Mouse (Mus musculus) neural tube, embryonic 13.5 days (tissue): ENCODE results near the gene 6820408C15Rik. TPM values are rescaled to one million over a fixed set of nuclear protein-coding genes. Genes with fewer than 3 reads are reported as not detected.
"Not testable (repeated sequence)": the region's sequence is repeated elsewhere in the genome, so short reads cannot be mapped to it uniquely, and the experiment has no call there.

Experiments
- ATAC-seq: fragments of 200-750 bp; cut with Nextera tagmentation; 2 replicates; pipeline ENCODE4 v1.8.0; 2017; ENCODE audit warnings: low read depth, mild to moderate bottlenecking, moderate TSS enrichment, moderate library complexity
- H3K27ac ChIP-seq: fragments of 300-500 bp; sonication (generic); replicated peaks from 2 replicates; pipeline ENCODE4 v1.5.1; 2015; ENCODE audit warnings: moderate library complexity, mild to moderate bottlenecking, inconsistent platforms
- H3K27me3 ChIP-seq: fragments of 300-500 bp; sonication (generic); 2 replicates; pipeline ENCODE4 v1.6.1; 2015; ENCODE audit warnings: mild to moderate bottlenecking, inconsistent platforms
- H3K36me3 ChIP-seq: fragments of 300-500 bp; sonication (generic); 2 replicates; pipeline ENCODE4 v1.6.1; 2015; ENCODE audit warnings: mild to moderate bottlenecking, inconsistent platforms
- H3K4me1 ChIP-seq: fragments of 300-500 bp; sonication (generic); replicated peaks from 2 replicates; pipeline ENCODE4 v1.6.1; 2015; ENCODE audit warnings: inconsistent platforms
- H3K4me2 ChIP-seq: fragments of 300-500 bp; sonication (generic); 2 replicates; pipeline ENCODE4 v1.6.1; 2015; ENCODE audit warnings: inconsistent platforms, mild to moderate bottlenecking, moderate library complexity
- H3K4me3 ChIP-seq: fragments of 300-500 bp; sonication (generic); 2 replicates; pipeline ENCODE4 v1.5.1; 2015; ENCODE audit warnings: mild to moderate bottlenecking, inconsistent platforms
- H3K9ac ChIP-seq: fragments of 300-500 bp; sonication (generic); 2 replicates; pipeline ENCODE4 v1.6.1; 2015; ENCODE audit warnings: moderate library complexity, mild to moderate bottlenecking, inconsistent platforms
- H3K9me3 ChIP-seq: fragments of 300-500 bp; sonication (generic); 2 replicates; pipeline ENCODE4 v1.6.1; 2016; ENCODE audit warnings: inconsistent platforms
- WGBS: fragments of 180-500 bp; shearing (Covaris S2); methylation state at CpG from one replicate; pipeline ENCODE4 v1.1.7; 2015; 5-methylcytosine and 5-hydroxymethylcytosine counted together
- polyA plus RNA-seq: library from polyadenylated mRNA; unstranded; fragments of >200 nt; fragmentation: Nextera tagmentation; extraction: Ambion mirVana; gene quantifications from 2 replicates; pipeline ENCODE4 v1.2.1, GENCODE M21; 2015

Gene 6820408C15Rik
- polyA plus RNA-seq, 1 experiment from 2014 or later, result 0.67 TPM

DNA sequence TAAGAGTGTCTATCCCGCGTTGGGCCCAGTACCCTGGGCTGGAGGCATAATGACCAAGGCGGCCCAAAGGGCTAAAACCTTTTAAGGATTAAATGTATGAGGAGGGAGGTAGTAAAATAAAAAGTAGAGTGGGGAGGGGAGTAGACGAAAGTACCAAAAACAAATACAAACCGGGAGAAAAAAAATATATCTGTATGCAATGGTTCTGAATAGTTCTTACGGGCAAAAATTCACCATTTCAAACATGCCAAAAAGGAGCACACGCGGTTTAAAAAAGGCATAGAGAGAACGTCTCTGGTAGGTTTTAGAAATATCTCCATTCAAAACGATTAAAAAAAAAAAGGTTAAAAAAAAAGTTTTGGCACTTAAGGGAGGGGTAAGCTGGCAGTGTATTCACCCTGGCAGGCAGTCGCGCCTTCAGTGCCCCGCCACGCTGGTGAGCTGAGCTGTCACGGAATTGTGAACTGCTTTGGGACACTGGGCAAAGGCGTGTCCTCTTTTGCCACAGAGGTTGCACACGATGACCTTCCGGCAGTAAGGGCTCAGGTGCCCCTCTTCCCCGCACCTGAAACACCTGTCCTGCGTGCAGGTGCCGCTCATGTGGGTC, 2.1 kb upstream of the 6820408C15Rik start:
- Histone ChIP-seq H3K36me3 (no peaks in the 10 kb centered on the region), H3K4me1 (peaks cover 56% of the 10 kb centered on the region), H3K27ac (peak overlapping the region; percentile 97), H3K4me3 (peak overlapping the region; percentile 92), H3K9me3 (no peaks in the 10 kb centered on the region), H3K27me3 (no peaks in the 10 kb centered on the region), H3K9ac (peak overlapping the region; percentile 96), H3K4me2 (peak overlapping the region; percentile 98)
- ATAC-seq, result no peak
- 2% methylated on average over 21 of the region's 21 CpGs for WGBS

DNA sequence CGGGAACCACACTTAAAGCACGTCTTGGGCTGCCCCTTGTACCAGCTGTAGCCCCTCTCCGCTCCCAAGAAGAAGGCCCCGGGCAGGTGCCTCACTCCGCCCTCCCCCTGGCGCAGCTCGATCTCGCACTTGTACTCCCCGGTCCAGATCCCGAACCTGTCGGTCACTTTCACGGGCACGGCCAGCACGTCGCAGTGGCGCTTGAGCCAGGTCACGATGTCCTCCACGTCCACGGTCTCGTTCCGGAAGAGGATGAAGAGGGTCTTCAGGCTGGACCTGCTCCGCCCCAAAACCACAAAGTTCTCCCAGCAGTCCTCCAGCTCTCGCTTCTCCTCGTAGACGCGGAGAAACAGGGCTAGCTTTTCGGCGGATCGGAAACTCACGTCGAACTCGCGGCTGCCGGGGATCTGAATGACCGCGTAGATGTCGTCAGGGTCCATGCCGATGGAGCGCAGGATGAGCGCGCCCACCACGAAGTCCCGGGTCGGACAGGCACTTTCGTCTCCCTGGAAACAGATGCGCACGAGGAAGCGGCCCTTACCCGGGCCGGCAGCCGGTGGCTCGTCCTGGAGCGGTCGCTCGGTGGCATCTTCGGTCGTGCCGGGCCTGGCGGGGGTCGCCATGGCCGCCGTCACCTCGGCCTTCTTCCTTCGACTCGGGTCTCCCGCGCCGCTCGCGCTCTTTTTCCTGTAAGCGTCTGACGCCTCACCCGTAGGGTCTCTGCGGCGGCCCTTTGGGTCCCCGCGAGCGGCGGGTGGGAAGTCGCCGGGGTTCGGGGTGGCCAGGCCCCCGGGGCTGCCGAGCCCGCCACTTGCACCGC, 1.4 kb upstream of the 6820408C15Rik start:
- H3K36me3 ChIP-seq, result no peaks in the 10 kb centered on the region
- H3K4me1 ChIP-seq, result peaks cover 56% of the 10 kb centered on the region
- H3K4me2 ChIP-seq, result peak overlapping the region; percentile 98
- WGBS, result under 1% methylated on average over 81 of the region's 86 CpGs
- peak overlapping the region; percentile 96 for H3K9ac ChIP-seq
- H3K9me3 ChIP-seq, result no peaks in the 10 kb centered on the region
- H3K4me3 ChIP-seq, result peak overlapping the region; percentile 92
- no peaks in the 10 kb centered on the region for H3K27me3 ChIP-seq
- H3K27ac ChIP-seq, result peak overlapping the region; percentile 97
- ATAC-seq, result peak; percentile 34

DNA sequence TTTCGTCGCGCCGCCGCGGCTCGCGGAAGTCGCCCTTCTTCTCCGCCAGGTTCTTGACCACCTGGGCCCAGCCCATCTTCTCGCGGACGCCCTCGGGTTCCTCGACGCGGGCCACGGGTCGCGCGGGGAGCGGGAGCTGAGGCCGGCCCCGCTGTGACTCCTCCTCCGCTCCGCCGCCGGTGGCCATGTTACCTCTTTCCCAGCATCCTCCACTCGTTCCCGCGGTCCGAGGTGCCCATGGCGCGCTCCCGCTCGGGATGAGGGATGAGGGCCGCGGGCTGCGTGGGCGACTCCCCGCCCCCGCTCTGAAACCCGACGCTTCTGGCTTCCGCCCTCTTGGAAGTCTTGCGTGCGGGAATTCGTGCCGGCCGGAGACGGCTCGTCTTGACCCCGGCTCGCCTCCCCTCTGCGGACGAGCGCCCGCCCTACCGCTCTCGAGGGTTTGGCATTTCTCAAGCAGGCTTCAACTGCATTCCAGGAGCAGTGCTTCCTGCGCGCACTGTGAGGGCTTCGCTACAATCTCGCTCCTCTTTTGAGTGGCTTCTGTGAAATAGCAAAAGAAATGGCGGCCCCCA, 709 bp upstream of the 6820408C15Rik start, which contains the start of gene Zcchc3:
Gene Zcchc3 (minus strand): TSS at position 437 of the 575 bp plus-strand sequence.
- H3K4me2 ChIP-seq, result peak within 1 kb of the TSS; percentile 98
- ATAC-seq, result peak; percentile 84
- peak within 1 kb of the TSS; percentile 96 for H3K9ac ChIP-seq

DNA sequence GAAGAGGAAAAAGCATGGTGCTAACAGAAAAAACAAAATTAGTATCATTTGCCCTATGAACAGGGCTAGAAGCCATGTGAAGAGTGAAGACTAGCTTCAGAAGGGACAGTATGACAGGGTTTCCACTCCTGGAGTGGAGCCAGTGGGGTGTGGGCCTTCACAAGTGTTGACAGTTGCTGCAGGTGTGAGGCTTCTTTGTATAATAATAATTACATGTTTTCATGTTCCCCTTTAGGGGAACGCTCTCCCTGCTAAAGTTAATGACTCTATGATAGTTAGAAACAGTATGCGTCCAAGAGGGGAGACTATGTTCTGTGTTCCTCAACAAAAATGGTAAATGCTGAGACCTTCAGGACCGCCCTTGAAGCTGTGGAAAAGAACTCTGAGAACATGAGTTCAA, 399 bp downstream of the 6820408C15Rik start:
- H3K27me3 ChIP-seq, result no peaks in the 10 kb centered on the region
- H3K9me3 ChIP-seq, result no peaks in the 10 kb centered on the region
- peaks cover 40% of the 10 kb centered on the region for H3K4me1 ChIP-seq
- no peaks in the 10 kb centered on the region for H3K36me3 ChIP-seq
- no peak for ATAC-seq
- peak overlapping the region; percentile 96; the same call in 1 of the 2 replicates for H3K9ac ChIP-seq
- peak overlapping the region; percentile 98 for H3K4me2 ChIP-seq
- peak overlapping the region; percentile 92 for H3K4me3 ChIP-seq
- peak overlapping the region; percentile 97; the same call in 1 of the 2 replicates for H3K27ac ChIP-seq
- WGBS, result 97% methylated on average over 3 of the region's 3 CpGs

More for the DNA sequence above, 709 bp upstream of the 6820408C15Rik start, which contains the start of gene Zcchc3:
- Histone ChIP-seq H3K9me3 (no peaks in the 10 kb centered on the region), H3K4me3 (peak within 1 kb of the TSS; percentile 92), H3K27ac (peak within 1 kb of the TSS; percentile 97), H3K27me3 (no peaks in the 10 kb centered on the region), H3K4me1 (peaks cover 51% of the 10 kb centered on the region), H3K36me3 (no peaks in the 10 kb centered on the region)
- 0% methylated on average over 57 of the region's 65 CpGs for WGBS

DNA sequence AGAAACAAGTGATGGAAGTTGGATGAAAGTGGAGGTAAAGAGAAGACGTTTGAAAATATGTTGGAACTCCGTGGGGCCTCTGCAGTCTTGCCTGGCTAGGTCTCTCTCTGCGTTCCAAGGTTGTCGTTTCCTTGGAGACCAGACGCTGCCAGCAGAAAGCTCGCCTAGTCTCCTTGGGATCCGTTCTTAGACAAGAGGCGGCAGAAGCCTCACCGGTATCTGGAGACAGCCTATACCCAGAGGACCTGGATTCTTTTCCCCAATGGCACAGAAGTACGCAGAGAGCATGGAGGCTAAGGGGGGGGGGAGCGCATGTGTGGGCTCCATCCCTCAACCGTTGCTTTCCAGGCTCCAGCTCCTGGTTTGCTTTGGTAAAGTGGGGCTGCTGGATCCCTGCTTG, 12.1 kb downstream of the 6820408C15Rik start:
- WGBS, result 3% methylated on average over 12 of the region's 12 CpGs
- Histone ChIP-seq H3K36me3 (no peaks in the 10 kb centered on the region), H3K4me3 (no peak overlapping the region), H3K4me1 (peaks cover 5% of the 10 kb centered on the region), H3K9ac (0 out of 2 replicates have a peak overlapping the region, but pooled peaks have one; percentile 13), H3K27ac (no peak overlapping the region), H3K9me3 (no peaks in the 10 kb centered on the region), H3K4me2 (peak overlapping the region; percentile 36), H3K27me3 (no peaks in the 10 kb centered on the region; the same call in 1 of the 2 replicates)
- ATAC-seq, result no peak

DNA sequence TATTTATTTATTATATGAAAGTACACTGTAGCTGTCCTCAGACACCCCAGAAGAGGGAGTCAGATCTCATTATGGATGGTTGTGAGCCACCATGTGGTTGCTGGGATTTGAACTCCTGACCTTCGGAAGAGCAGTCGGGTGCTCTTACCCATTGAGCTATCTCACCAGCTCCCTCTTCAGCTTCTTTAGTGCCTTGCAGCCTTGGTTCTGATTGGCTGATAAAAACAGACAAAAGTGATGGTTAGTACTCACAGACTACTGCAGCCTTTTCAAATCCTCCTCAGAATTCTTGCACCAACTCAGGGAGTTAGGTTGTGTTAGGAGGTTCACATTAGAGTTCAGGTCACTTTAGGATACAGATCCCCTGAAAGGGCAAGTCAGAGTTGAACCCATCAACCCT, 13.1 kb downstream of the 6820408C15Rik start:
- H3K27me3 ChIP-seq, H3K9me3 ChIP-seq, H3K4me3 ChIP-seq, H3K36me3 ChIP-seq, ATAC-seq, H3K9ac ChIP-seq, H3K4me2 ChIP-seq, H3K4me1 ChIP-seq, H3K27ac ChIP-seq: not testable (repeated sequence)
- 73% methylated on average over 2 of the region's 2 CpGs for WGBS

DNA sequence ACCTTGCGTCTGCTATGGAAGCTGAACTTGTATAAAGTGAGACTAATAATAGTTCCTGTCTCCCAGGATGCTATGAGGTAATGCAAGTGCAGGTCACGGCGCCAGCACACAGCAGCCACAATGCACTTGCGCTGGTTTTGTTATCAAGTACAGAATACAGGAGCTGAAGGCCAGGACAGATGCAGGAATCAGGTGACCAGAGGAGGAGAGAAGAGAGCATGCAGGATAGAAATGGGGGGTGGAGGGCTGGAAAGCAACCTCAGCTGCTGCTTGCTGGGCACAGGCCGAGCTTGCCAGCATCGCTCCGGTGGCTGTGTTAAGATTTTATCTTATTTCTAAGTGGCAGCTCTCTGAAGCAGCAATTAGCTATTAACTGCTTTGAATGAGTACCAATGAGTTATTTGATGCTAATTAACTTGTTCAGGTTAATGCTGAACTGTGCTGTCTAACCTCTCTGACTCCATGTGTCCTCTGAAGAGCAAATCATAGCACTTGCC, 21.1 kb downstream of the 6820408C15Rik start:
- no peak overlapping the region for H3K9ac ChIP-seq
- 69% methylated on average over 7 of the region's 7 CpGs for WGBS
- peak overlapping the region; percentile 20 for H3K27ac ChIP-seq
- H3K36me3 ChIP-seq, result no peaks in the 10 kb centered on the region
- no peaks in the 10 kb centered on the region for H3K27me3 ChIP-seq
- ATAC-seq, result no peak
- no peak overlapping the region for H3K4me3 ChIP-seq
- H3K4me1 ChIP-seq, result 0 out of 2 replicates have a peak, but pooled peaks cover 6% of the 10 kb centered on the region
- H3K9me3 ChIP-seq, result no peaks in the 10 kb centered on the region
- H3K4me2 ChIP-seq, result no peak overlapping the region

DNA sequence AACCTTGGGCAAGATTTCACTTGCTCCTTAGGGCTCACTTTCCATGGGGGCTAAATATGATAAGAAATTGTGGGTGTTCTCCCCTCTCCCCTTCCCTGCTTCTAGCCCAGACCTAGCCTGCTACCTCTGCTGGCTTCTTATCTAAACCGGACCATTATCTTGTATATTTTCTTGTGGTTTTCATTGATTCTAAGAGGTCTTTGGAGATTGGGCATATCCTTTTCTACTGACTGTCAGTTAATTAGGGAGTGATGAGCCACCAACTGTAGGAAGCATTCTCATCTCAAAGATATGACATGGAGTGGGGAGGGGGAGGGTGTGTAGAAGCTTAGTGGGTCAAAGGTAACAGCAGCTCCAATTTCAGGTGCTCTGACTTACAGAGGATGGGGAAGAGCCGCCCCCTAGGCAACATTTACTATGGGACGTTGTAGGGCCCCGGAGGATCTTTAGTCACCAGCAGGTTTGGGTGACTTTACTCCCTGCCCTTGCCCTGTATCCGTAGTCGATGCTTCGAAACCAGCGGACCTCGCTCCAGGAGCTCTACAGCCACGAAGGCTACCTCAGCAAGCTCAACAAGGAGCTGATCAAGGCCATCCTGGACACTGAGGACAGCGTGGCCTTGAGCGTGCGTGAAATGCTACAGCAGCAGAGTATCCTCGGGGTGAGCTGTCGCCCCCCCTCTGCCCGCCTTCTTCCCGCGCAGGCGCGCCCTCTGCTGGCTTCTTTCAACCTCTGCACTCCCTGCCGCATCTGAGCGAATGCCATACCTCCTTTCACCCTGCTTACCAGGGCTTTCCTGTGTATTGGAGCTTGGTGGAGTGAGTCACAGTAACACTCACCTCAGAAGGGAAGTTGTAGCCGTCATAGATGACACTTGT, 21.8 kb downstream of the 6820408C15Rik start:
- H3K27ac ChIP-seq, result 0 out of 2 replicates have a peak overlapping the region, but pooled peaks have one; percentile 20
- H3K36me3 ChIP-seq, result no peaks in the 10 kb centered on the region

DNA sequence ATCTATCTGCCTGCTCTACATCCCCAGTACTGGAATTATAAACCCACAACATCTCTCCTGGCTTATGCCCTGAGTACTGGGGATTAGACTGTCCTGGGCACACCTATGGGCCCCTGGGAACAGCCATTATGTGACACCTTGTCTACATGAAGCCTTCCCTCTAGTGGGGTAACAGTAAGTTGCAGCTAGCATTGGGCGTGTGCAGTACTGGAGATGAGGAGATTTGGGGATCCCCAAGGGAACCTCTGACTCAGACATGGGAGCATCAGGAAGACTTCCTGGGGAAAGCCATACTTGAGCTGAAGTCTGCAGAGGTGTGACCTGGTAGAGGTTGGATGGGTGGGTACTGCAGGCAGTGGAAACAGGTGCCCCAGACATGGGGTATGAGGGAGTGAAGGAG, 23.6 kb downstream of the 6820408C15Rik start:
- no peaks in the 10 kb centered on the region for H3K36me3 ChIP-seq
- no peaks in the 10 kb centered on the region for H3K27me3 ChIP-seq
- no peak overlapping the region for H3K27ac ChIP-seq
- H3K4me1 ChIP-seq, result 0 out of 2 replicates have a peak, but pooled peaks cover 9% of the 10 kb centered on the region
- WGBS, result 72% methylated on average over 1 of the region's 1 CpGs
- no peak for ATAC-seq
- no peak overlapping the region for H3K4me2 ChIP-seq
- no peaks in the 10 kb centered on the region for H3K9me3 ChIP-seq
- no peak overlapping the region for H3K9ac ChIP-seq
- H3K4me3 ChIP-seq, result no peak overlapping the region

More for the DNA sequence above, 21.8 kb downstream of the 6820408C15Rik start:
- 2% methylated on average over 23 of the region's 23 CpGs for WGBS
- 0 out of 2 replicates have a peak, but pooled peaks cover 6% of the 10 kb centered on the region for H3K4me1 ChIP-seq
- peak overlapping the region; percentile 69 for H3K9ac ChIP-seq
- H3K4me3 ChIP-seq, result peak overlapping the region; percentile 29
- peak overlapping the region; percentile 57 for H3K4me2 ChIP-seq
- peak; percentile 82 for ATAC-seq
- no peaks in the 10 kb centered on the region for H3K27me3 ChIP-seq
- no peaks in the 10 kb centered on the region for H3K9me3 ChIP-seq

DNA sequence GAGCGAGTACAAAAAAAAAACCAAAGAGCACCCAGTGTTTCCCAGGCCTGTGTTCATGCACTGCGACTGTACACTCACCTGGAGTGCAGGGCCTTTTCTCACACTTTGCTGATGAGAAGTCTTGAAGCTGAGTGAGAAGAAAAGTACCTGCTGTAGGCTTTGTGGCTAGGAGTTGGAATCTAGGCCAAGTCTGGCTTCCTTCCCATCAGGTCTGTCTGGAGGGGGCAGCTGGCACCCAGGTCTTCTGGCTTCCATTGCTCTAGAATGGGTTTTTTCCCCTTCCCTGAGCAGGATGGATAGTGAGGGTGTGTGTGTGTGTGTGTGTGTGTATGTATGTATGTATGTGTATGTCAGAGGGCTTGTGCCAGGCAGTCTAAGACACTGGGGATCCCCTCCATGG, 24.4 kb downstream of the 6820408C15Rik start:
- H3K27me3 ChIP-seq, result no peaks in the 10 kb centered on the region
- no peak for ATAC-seq
- 0 out of 2 replicates have a peak, but pooled peaks cover 9% of the 10 kb centered on the region for H3K4me1 ChIP-seq
- H3K27ac ChIP-seq, result no peak overlapping the region
- H3K9ac ChIP-seq, result no peak overlapping the region
- WGBS, result 87% methylated on average over 2 of the region's 2 CpGs
- H3K9me3 ChIP-seq, result no peaks in the 10 kb centered on the region
- H3K4me2 ChIP-seq, result no peak overlapping the region
- no peaks in the 10 kb centered on the region for H3K36me3 ChIP-seq
- no peak overlapping the region for H3K4me3 ChIP-seq

DNA sequence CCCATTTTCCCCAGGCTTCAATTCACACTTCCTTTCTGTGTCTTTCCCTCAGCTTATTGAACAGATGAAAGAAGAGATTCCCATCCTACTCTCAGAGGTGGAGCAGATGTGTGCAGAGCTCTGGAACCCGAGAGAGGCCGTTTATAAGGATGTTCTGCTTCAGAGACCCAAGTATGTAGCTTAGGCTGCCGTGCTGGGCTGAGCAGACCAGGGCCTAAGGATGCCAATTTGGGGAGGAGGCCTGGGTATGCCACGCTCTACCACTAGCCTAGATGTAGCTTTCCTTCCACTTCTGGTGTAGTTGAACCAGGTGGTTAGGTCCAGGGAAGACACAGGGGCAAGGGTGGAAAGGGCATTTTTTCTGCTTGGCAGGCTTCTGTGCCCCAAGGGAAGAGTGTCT, 26.9 kb downstream of the 6820408C15Rik start:
- WGBS, result 66% methylated on average over 4 of the region's 4 CpGs
- no peak for ATAC-seq
- H3K27me3 ChIP-seq, result no peaks in the 10 kb centered on the region
- H3K9me3 ChIP-seq, result no peaks in the 10 kb centered on the region
- H3K36me3 ChIP-seq, result no peaks in the 10 kb centered on the region
- H3K9ac ChIP-seq, result no peak overlapping the region
- H3K4me1 ChIP-seq, result 0 out of 2 replicates have a peak, but pooled peaks cover 3% of the 10 kb centered on the region
- H3K4me3 ChIP-seq, result no peak overlapping the region
- no peak overlapping the region for H3K27ac ChIP-seq
- no peak overlapping the region for H3K4me2 ChIP-seq
